Mouse (Mus musculus) stomach, embryonic 15.5 days (tissue): ENCODE results near the gene Pik3r6. TPM values are rescaled to one million over a fixed set of nuclear protein-coding genes. Genes with fewer than 3 reads are reported as not detected.

Experiments used
- ATAC-seq: fragments of 200-750 bp; cut with Nextera tagmentation; 2 replicates; pipeline ENCODE4 v1.8.0; 2017; ENCODE audit warnings: low read depth, moderate number of reproducible peaks, moderate TSS enrichment; ENCODE audit not compliant: insufficient read depth, low FRiP score
- H3K27ac ChIP-seq: fragments of 300-500 bp; sonication (generic); 2 replicates; pipeline ENCODE4 v1.5.1; 2015; ENCODE audit warnings: mild to moderate bottlenecking, inconsistent platforms
- H3K27me3 ChIP-seq: fragments of 300-500 bp; sonication (generic); replicated peaks from 2 replicates; pipeline ENCODE4 v1.6.1; 2015; ENCODE audit warnings: inconsistent platforms
- H3K36me3 ChIP-seq: fragments of 300-500 bp; sonication (generic); 2 replicates; pipeline ENCODE4 v1.6.1; 2015; ENCODE audit warnings: inconsistent platforms
- H3K4me1 ChIP-seq: fragments of 300-500 bp; sonication (generic); 2 replicates; pipeline ENCODE4 v1.6.1; 2015; ENCODE audit warnings: inconsistent platforms
- H3K4me2 ChIP-seq: fragments of 300-500 bp; sonication (generic); 2 replicates; pipeline ENCODE4 v1.6.1; 2015; ENCODE audit warnings: mild to moderate bottlenecking, inconsistent platforms
- H3K4me3 ChIP-seq: fragments of 300-500 bp; sonication (generic); replicated peaks from 2 replicates; pipeline ENCODE4 v1.5.1; 2015; ENCODE audit warnings: inconsistent platforms
- H3K9ac ChIP-seq: fragments of 300-500 bp; sonication (generic); 2 replicates; pipeline ENCODE4 v1.6.1; 2015; ENCODE audit warnings: inconsistent platforms
- H3K9me3 ChIP-seq: fragments of 300-500 bp; sonication (generic); 2 replicates; pipeline ENCODE4 v1.6.1; 2016; ENCODE audit warnings: inconsistent platforms
- WGBS: fragments of 180-500 bp; shearing (Covaris S2); methylation state at CpG from one replicate; pipeline ENCODE4 v1.1.7; 2015; 5-methylcytosine and 5-hydroxymethylcytosine counted together
- polyA plus RNA-seq: library from polyadenylated mRNA; unstranded; fragments of >200 nt; fragmentation: Nextera tagmentation; extraction: Ambion mirVana; gene quantifications from 2 replicates; pipeline ENCODE4 v1.2.1, GENCODE M21; 2015

Gene Pik3r6
- polyA plus RNA-seq, 1 experiment from 2014 or later = 3.2 TPM

DNA sequence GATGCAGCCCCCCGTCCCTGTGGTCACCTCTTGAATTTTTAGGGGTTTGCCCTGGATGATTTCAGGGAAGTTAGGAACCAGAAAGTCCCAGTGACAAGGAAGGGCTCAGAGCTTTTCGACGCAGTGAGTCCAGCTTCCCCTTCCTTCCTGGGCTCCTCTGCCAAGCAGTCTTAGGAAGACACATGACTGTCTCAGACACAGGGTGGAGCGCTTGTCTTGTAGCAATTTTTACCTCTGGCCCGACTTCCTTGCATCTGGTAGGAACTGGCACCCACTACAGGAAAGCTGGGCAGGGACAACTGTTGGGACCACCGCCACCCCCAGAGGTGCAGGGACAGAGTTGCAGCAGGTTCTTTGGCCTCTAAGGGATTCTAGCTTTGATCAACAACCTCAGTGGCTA, 28.2 kb upstream of the Pik3r6 start:
- WGBS = 68% methylated on average over 6 of the region's 6 CpGs
- no peak overlapping the region for H3K4me2 ChIP-seq
- no peak overlapping the region for H3K9ac ChIP-seq
- H3K9me3 ChIP-seq = no peaks in the 10 kb centered on the region
- no peaks in the 10 kb centered on the region for H3K4me1 ChIP-seq
- H3K27ac ChIP-seq = no peak overlapping the region
- no peaks in the 10 kb centered on the region for H3K36me3 ChIP-seq
- no peaks in the 10 kb centered on the region for H3K27me3 ChIP-seq
- no peak overlapping the region for H3K4me3 ChIP-seq
- ATAC-seq = no peak

DNA sequence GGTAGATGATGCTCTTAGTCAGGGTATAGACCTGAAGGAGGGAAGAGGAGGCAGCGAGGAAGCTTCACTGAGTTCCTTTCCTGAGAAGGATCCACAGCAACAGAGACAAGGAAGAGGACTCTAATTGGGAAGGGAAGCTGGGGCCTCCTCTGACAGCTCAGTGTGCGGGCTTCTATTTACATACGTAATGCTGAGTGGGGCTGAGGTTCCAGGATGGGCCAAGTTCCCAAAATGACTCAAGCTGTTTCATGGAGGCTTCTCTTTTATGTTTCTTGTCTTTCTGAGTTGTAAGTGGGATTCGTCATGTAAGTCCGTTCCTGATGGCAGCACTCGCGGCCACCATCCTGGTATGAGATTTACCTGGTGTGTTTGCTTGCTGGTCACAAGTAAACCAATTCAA, 27.1 kb upstream of the Pik3r6 start:
- H3K36me3 ChIP-seq = no peaks in the 10 kb centered on the region
- H3K4me3 ChIP-seq = no peak overlapping the region
- no peak overlapping the region for H3K4me2 ChIP-seq
- H3K27ac ChIP-seq = no peak overlapping the region
- ATAC-seq = no peak
- WGBS = 77% methylated on average over 7 of the region's 7 CpGs
- no peaks in the 10 kb centered on the region for H3K4me1 ChIP-seq
- no peaks in the 10 kb centered on the region for H3K9me3 ChIP-seq
- no peak overlapping the region for H3K9ac ChIP-seq
- no peaks in the 10 kb centered on the region for H3K27me3 ChIP-seq

DNA sequence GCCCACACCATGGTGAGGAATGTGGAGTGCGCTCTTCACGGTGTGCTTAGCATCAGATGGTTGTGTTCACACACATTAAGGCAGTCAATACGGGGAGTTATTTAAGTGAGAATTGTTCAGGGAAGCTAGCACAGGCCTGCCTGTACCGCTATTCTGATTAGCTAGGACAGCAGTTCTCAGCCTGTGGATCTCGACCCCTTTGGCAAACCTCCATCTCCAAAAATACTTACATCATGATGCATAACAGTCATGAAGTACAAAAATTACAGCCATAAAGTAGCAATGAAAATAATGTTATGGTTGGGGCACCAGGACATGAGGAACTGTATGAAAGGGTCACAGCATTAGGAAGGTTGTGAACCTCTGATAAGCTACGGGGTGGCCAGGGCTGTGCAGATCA, 25.2 kb upstream of the Pik3r6 start:
- H3K27ac ChIP-seq = no peak overlapping the region
- no peaks in the 10 kb centered on the region for H3K9me3 ChIP-seq
- H3K9ac ChIP-seq = no peak overlapping the region
- no peaks in the 10 kb centered on the region for H3K27me3 ChIP-seq
- H3K4me2 ChIP-seq = no peak overlapping the region
- 69% methylated on average over 6 of the region's 6 CpGs for WGBS
- no peak for ATAC-seq
- no peaks in the 10 kb centered on the region for H3K4me1 ChIP-seq
- no peak overlapping the region for H3K4me3 ChIP-seq
- no peaks in the 10 kb centered on the region for H3K36me3 ChIP-seq

DNA sequence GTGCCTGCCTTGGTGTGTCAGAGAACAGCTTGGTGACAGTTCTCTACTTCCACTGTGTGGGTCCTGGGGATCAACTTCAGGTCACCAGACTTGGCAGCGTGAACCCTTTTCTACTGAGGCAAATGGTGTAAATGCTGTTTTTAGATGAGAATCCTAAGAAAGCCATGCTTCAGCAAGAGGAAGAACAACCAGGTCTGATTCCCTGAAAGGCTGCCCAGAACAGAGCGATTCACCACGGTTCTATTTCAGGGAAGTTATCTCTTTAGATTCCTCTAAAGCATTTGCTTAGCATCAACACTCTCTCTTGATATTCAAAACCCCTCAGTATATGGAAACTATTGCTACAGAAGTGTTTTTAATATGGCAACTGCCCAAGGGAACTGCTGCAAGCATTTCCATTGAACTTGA, 24.2 kb upstream of the Pik3r6 start:
- Histone ChIP-seq H3K4me2 (no peak overlapping the region), H3K27ac (no peak overlapping the region), H3K27me3 (no peaks in the 10 kb centered on the region), H3K36me3 (no peaks in the 10 kb centered on the region), H3K4me3 (no peak overlapping the region), H3K9ac (no peak overlapping the region), H3K9me3 (no peaks in the 10 kb centered on the region), H3K4me1 (no peaks in the 10 kb centered on the region)
- 63% methylated on average over 3 of the region's 3 CpGs for WGBS
- no peak for ATAC-seq

DNA sequence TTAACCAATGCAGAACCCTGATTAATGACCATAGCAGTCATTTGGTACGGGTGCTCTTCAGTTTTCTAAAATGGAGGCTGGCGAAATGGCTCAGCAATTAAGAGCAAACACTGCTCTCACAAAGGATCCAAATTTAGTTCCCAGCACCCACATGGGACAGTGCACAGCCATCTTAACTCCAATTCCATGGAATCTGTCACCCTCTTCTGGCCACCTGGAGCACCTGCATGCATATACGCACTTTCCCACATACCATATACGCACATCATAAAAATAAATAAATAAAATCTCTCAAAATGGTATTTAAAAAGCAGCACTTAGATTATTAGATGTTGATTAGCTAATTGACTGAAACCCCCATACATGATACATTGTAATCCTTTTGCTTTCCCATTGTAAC, 22.2 kb upstream of the Pik3r6 start:
- WGBS = 95% methylated on average over 4 of the region's 4 CpGs
- no peaks in the 10 kb centered on the region for H3K36me3 ChIP-seq

DNA sequence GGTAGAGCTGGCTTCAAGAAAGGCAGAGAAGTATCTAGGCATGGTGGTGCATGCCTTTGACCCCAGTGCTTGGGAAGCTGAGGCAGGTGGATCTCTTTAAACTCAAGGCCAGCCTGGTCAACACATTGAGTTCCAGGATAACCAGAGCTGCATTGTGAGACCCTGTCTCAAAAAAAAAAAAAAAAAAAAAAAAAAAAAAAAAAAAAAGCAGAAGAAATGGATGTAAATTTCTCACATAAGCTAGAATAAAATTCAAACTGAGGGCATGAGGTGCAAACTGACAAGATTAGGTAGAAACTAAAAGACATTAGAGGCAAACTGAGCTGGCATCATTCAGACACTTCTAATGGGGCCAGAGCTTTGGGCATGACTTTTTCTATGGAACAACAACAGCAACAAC, 20.8 kb upstream of the Pik3r6 start:
- ATAC-seq = no peak
- no peak overlapping the region for H3K4me2 ChIP-seq
- no peaks in the 10 kb centered on the region for H3K9me3 ChIP-seq
- H3K27me3 ChIP-seq = no peaks in the 10 kb centered on the region
- H3K4me1 ChIP-seq = no peaks in the 10 kb centered on the region
- no peaks in the 10 kb centered on the region for H3K36me3 ChIP-seq
- H3K27ac ChIP-seq = no peak overlapping the region
- no peak overlapping the region for H3K4me3 ChIP-seq
- no peak overlapping the region for H3K9ac ChIP-seq

More for the DNA sequence above, 22.2 kb upstream of the Pik3r6 start:
- Histone ChIP-seq H3K9me3 (no peaks in the 10 kb centered on the region), H3K9ac (no peak overlapping the region), H3K27me3 (no peaks in the 10 kb centered on the region), H3K4me2 (no peak overlapping the region), H3K4me1 (no peaks in the 10 kb centered on the region), H3K4me3 (no peak overlapping the region), H3K27ac (no peak overlapping the region)
- ATAC-seq = no peak

DNA sequence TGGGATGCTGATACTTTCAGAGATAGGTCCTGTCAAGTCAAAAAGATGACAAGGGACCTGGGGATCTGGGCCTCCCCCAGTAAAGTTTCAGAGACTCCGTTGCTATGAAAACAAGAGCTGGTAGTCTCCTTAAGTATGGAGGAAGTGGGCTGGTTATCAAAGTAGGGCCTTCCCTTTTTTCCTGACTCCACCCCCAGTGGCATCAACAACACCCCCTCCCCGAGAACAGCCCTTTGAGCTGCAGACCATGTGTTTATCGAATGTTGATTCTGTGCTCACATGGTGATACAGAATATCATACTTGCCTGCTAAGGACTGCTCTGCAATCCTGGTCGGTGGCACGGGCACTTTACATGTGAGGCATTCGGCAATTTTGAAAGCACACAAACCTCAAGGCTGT, 19.6 kb upstream of the Pik3r6 start:
- H3K4me2 ChIP-seq = no peak overlapping the region
- WGBS = 67% methylated on average over 6 of the region's 6 CpGs
- H3K27ac ChIP-seq = no peak overlapping the region
- no peaks in the 10 kb centered on the region for H3K9me3 ChIP-seq
- H3K4me1 ChIP-seq = no peaks in the 10 kb centered on the region
- H3K36me3 ChIP-seq = no peaks in the 10 kb centered on the region
- no peak overlapping the region for H3K9ac ChIP-seq
- ATAC-seq = no peak
- H3K27me3 ChIP-seq = no peaks in the 10 kb centered on the region
- H3K4me3 ChIP-seq = no peak overlapping the region

DNA sequence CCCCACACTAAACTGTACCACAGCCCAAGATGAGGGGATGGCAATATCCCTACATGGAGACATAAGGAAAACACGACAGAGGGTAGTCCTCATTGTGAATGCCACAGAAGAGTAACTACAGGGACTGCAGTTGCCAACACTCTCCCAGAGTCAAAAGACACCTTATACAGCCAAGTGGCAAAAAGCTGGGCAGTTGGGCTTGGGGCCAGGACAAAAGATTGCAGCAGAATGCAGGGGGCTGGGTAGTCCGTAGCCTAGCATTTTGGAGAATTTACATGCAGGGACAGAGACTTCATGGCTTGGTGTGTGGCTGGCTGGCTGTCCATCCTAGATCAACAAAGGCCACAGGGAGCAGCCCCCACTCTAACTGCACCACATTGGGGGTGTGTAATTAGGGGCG, 18.4 kb upstream of the Pik3r6 start:
- Histone ChIP-seq H3K36me3 (no peaks in the 10 kb centered on the region), H3K4me2 (no peak overlapping the region), H3K4me3 (no peak overlapping the region), H3K27ac (no peak overlapping the region), H3K9ac (no peak overlapping the region), H3K27me3 (no peaks in the 10 kb centered on the region), H3K4me1 (no peaks in the 10 kb centered on the region), H3K9me3 (no peaks in the 10 kb centered on the region)
- no peak for ATAC-seq
- WGBS = 73% methylated on average over 3 of the region's 3 CpGs

DNA sequence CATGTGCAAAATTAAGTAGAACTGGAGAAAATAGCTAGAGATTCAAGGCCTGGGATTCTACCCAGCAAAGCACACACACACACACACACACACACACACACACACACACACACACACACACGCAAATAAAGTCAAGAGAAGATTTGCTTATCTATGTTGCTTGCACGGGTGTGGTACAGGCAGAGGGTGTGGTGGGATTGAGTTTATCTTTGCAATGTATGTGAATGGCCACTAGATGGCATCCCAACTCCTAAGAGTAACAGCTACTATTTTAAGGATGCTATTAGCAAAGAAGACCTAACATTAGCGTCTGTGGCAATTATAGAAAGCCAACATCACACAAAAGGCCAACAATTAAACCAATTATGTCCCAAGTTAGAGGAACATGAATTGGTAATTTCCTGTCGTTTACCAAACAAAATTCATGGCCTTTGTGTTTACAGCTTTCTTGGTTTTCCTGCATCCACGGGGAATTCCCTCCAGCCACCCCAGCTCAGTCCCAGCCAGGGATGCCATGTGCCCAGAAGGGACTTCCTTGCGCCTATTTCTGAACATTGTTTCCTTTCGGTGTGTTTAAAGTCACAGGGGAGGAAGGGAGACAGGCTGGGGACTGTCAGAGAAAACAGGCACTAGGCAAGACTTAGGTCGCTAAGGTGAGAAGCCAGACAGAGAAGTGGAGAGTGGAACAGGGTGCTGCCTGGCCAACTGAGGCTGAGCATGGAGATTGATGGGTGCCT, 17.4 kb upstream of the Pik3r6 start:
- WGBS = 37% methylated on average over 8 of the region's 8 CpGs
- no peaks in the 10 kb centered on the region for H3K27me3 ChIP-seq
- no peak overlapping the region for H3K4me2 ChIP-seq
- no peaks in the 10 kb centered on the region for H3K4me1 ChIP-seq
- peak; percentile 47; the same call in 1 of the 2 replicates for ATAC-seq
- H3K4me3 ChIP-seq = no peak overlapping the region
- no peak overlapping the region for H3K9ac ChIP-seq
- H3K36me3 ChIP-seq = no peaks in the 10 kb centered on the region
- H3K9me3 ChIP-seq = no peaks in the 10 kb centered on the region
- no peak overlapping the region for H3K27ac ChIP-seq

DNA sequence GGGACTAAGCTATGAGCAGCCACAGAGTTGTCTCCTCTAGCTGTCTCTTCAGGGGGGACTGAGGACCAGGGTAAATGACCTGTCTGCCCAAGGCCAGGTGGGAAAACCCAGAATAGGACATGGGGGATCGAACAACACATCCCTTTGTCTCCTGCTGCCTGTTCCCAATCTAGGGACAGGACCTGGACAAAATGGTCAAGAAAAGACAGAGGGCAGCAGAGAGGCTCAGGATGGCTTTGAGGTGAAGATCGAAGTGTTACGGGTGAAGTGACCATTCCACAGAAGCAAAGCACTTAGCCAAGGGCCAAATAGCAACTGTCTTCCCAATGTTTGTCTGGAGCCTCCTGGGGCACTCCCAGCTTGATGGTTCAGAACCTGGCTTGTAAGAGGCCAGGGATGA, 16.7 kb upstream of the Pik3r6 start:
- H3K36me3 ChIP-seq = no peaks in the 10 kb centered on the region
- H3K9me3 ChIP-seq = no peaks in the 10 kb centered on the region
- ATAC-seq = no peak
- no peaks in the 10 kb centered on the region for H3K4me1 ChIP-seq
- H3K9ac ChIP-seq = no peak overlapping the region
- 92% methylated on average over 3 of the region's 3 CpGs for WGBS
- no peak overlapping the region for H3K4me2 ChIP-seq
- H3K4me3 ChIP-seq = no peak overlapping the region
- no peaks in the 10 kb centered on the region for H3K27me3 ChIP-seq
- H3K27ac ChIP-seq = no peak overlapping the region

DNA sequence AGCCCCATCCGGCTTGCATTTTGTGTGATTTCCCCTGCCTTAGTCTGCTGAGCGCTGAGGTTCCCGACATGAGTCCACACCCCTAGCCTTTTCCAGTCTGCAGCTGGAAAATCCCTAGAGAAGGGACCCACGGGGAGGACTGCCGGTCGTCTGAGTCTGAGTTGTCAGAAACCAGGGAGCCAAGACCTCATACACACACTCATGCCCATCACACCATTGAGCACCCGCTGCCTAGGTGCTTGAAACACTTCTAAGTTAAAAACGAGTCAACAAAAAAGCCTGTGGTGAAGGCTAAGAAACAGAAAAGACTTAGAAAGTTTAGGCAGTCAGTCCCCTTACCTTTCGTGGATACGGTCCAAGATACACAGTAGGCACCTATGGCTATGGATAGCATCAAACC, 15.1 kb upstream of the Pik3r6 start:
- peak overlapping the region; percentile 38 for H3K27ac ChIP-seq

DNA sequence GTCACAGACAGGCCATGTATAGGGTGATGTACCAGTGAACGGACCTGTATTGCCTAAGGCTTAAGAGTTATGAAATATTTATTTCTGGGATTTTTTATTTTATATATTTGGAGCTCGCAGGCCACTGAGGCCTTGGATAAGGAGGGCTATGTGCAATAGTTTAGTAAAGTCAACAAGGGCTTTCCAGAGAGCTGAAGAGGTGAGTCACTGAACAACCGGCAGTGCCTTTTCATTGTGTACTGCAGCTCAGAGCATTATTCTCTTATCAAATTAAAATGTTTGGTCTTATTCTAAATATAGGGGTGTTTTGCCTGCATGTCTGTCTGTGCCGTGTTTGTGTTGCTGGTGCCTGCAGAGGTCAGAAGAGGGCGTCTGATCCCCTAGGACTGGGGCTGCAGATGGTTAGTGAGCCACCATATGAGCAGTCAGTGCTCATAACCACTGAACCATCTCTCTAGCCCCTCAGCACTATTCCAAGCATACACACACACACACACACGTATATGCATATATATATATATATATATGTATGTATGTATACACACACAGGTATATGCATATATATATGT, 14.5 kb upstream of the Pik3r6 start:
- WGBS = 54% methylated on average over 6 of the region's 6 CpGs
- ATAC-seq = peak; percentile 51

More for the DNA sequence above, 15.1 kb upstream of the Pik3r6 start:
- no peak overlapping the region for H3K4me2 ChIP-seq
- H3K4me3 ChIP-seq = no peak overlapping the region
- H3K27me3 ChIP-seq = no peaks in the 10 kb centered on the region
- no peaks in the 10 kb centered on the region for H3K4me1 ChIP-seq
- H3K36me3 ChIP-seq = no peaks in the 10 kb centered on the region
- WGBS = 81% methylated on average over 10 of the region's 10 CpGs
- no peaks in the 10 kb centered on the region for H3K9me3 ChIP-seq
- no peak for ATAC-seq
- H3K9ac ChIP-seq = no peak overlapping the region

DNA sequence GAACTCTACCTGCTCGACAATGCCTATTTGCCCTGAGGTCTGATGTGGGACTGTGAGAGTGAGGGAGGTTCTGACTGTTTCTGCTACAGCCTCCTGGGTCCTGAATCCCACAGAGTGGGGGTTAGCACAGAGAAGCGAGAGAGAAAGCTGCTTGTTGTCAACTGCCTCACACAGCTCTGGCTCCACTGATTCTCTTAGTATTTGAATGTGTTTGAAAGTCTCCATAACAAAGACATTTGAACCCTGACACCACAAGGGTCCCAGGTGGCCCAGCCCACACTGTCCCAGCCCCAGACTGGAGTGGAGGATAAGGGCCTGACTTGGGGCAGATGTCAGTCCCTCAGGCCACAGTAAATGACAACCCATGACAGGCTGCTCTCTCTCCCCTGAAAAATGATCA, 13.6 kb upstream of the Pik3r6 start:
- no peak for ATAC-seq
- WGBS = 52% methylated on average over 2 of the region's 2 CpGs

More for the DNA sequence above, 14.5 kb upstream of the Pik3r6 start:
- Histone ChIP-seq H3K27me3 (no peaks in the 10 kb centered on the region), H3K36me3 (no peaks in the 10 kb centered on the region), H3K4me2 (no peak overlapping the region), H3K4me1 (no peaks in the 10 kb centered on the region), H3K27ac (no peak overlapping the region), H3K4me3 (no peak overlapping the region), H3K9me3 (no peaks in the 10 kb centered on the region), H3K9ac (no peak overlapping the region)

More for the DNA sequence above, 13.6 kb upstream of the Pik3r6 start:
- H3K4me3 ChIP-seq = no peak overlapping the region
- no peak overlapping the region for H3K27ac ChIP-seq
- H3K4me1 ChIP-seq = no peaks in the 10 kb centered on the region
- no peak overlapping the region for H3K4me2 ChIP-seq
- no peaks in the 10 kb centered on the region for H3K36me3 ChIP-seq
- H3K9me3 ChIP-seq = no peaks in the 10 kb centered on the region
- no peak overlapping the region for H3K9ac ChIP-seq
- no peaks in the 10 kb centered on the region for H3K27me3 ChIP-seq
